Mouse (Mus musculus): Measurements from ENCODE around the gene Acsm1.
"Not testable (repeated sequence)": the region's sequence is repeated elsewhere in the genome, so short reads cannot be mapped to it uniquely, and the experiment has no call there.

Gene Acsm1

GRCm38 (mm10) chr7:119606664-119607076 is at the start of gene Acsm1:
Gene Acsm1 (plus strand): TSS chr7:119607026.
- no peak for DNase-seq (ENCODE audit: low spot score in 2 of 2)

GRCm38 (mm10) chr7:119559789-119560451 is 46.9 kb upstream of the Acsm1 start:
- DNase-seq (ENCODE audit: low spot score in 2 of 2), result no peak

- DNase-seq (ENCODE audit: low spot score in 2 of 2), result no peak
Measured at GRCm38 (mm10) chr7:119560452-119560835, 46.4 kb upstream of the Acsm1 start.

GRCm38 (mm10) chr7:119561441-119561840 is 45.4 kb upstream of the Acsm1 start:
- DNase-seq (ENCODE audit: low spot score in 2 of 2), result no peak

- DNase-seq (ENCODE audit: low spot score in 2 of 2), result not testable (repeated sequence)
Measured at GRCm38 (mm10) chr7:119562476-119562875, 44.4 kb upstream of the Acsm1 start.

DNA sequence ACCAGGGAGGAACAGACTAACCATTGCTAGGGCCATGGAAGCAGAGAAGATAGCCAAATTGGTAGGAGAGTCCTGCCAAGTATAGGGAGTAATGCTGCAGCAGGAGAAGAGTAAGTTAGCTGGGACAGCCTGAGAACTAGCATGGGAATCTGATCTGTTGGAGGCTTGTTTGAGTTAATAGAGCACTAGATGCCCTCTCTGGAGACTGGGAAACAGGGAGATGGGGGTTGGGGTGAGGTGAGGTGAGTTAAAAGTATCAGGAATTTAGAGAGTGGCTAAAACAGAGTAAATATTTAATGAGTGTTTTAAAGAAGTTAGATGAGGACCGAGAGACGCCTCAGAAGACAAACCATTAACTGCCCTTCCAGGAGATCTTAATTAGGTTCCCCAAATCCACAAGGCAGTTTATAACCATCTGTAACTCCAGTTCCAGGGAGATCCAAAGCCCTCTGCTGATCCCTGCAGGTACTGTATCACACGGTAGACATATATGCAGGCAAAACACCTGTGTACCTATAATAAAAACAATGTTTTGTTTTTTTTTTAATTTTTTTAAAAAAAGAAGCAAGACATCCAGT is 12.2 kb upstream of the Acsm1 start:
- no peak for DNase-seq (ENCODE audit: low spot score in 2 of 2)

- DNase-seq (ENCODE audit: low spot score in 2 of 2), result no peak
Measured at GRCm38 (mm10) chr7:119595306-119595705, 11.5 kb upstream of the Acsm1 start.

GRCm38 (mm10) chr7:119596536-119596935 is 10.3 kb upstream of the Acsm1 start:
- no peak for DNase-seq (ENCODE audit: low spot score in 2 of 2)

- no peak for DNase-seq (ENCODE audit: low spot score in 2 of 2)
Measured at GRCm38 (mm10) chr7:119601195-119601953, 5.5 kb upstream of the Acsm1 start.

DNA sequence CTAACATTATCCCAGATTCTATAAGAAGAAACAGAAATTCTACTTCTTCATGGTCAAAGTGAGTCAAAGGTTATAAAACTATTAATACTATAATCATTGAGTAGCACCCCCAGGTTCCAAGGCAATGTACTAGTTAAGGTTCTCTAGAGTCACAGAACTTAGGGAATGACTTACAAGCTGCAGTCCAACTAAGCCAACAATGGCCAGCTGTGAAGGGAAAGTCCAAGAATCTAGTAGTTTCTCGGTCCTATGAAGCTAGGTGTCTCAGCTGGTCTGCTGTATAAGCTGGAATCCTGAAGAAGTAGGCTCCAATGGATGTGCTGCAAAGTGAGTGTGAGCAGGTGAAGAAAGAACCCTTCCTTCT is 4.9 kb upstream of the Acsm1 start:
- no peak for DNase-seq (ENCODE audit: low spot score in 2 of 2)

DNA sequence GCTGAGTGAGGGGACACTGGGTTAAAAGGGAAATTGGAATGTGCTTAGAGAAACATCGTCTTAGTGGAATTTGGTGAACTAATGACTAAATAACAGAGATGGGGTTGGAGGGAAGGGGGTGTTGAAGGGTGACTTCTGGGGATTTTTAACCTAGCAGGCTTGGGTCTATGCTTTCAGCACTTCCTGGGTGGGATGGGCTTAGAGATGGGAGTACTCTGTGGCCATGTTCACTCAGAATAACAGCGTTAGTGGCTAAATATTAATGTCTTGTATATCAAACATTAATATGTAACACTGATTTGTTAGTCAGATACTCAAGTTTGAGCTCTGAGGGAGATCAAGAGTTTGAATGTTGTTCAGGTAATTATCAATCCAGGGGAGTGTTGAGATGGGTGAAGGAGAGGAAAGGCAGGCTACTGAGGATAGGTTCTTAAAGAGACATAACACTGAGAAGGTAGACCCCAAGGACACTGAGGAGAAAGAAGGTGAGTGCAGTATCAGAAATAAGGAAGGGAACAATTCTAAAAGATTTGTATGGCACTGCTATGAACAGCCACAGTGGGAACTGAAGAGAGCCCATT is 1.8 kb upstream of the Acsm1 start:
- no peak for DNase-seq (ENCODE audit: low spot score in 2 of 2)

DNA sequence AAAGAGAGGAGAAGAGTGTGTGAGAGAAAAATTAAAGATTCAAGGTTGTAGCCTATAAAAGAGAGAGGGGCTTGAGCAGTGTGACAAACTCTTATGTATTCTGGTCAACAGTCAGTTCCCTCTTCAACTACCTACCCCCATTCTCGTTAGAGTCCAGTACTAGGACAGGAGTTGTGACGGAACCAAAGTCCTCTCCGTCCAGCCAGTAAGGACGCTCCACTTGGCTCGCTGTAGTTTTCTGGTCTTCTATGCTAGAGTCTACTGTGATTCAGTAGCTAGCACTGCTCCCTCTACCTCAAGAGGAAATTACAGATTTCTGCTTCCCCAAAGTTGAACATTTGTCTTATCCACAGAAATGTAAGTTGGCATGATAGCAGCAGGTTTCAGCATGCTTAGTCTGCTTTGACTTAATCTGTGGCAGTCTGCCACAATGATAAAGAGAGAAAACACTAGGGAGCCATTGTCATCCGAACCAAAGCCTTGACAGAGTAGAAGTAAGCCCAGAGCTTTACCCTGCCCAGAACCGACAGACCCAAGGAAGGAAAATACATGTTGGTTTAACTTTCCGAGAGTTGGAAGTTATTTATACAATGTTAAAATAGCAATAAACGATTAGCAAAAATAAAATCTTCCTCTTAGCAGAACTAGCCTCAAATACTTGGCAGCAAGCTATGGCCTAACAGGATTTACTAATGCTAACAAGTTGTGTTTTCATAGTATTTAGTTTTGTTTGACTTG is 731 bp upstream of the Acsm1 start:
- no peak for DNase-seq (ENCODE audit: low spot score in 2 of 2)

DNA sequence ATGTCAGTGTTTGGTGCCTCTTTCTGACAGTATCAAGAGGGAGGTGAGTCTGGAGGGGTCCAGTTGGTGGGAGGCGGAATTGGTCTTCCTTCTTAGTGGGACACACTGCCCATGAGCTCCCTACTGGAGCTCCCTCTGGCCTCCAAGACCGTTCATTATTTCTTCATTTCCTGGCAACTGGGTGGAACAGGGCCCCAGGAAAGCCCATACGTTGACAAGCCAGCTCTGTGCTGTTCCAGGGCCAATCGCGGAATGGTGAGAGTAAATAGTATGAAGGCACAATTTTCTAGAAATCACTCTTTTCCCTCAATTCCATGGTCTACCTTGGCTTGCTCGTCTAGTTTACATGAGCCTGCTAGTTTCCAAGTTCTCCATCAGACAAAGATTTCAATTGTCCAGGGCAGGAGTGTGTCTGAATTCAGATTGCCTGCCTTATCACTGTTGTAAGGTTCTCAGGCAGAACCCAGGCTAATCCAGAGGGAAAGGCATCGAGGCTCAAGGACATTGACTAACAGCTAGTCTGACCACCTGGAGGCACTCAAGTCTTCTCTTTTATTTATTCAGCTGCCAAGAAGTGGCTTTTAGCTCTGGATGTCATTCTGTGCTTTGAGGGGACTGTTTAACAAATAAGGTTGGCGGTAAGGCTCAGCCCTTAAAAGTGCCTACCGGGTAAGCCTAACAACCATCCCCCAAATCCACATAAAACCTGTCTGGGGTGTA is 1.1 kb downstream of the Acsm1 start:
- no peak for DNase-seq (ENCODE audit: low spot score in 2 of 2)

GRCm38 (mm10) chr7:119616531-119616930 is 9.7 kb downstream of the Acsm1 start:
- no peak for DNase-seq (ENCODE audit: low spot score in 2 of 2)

DNA sequence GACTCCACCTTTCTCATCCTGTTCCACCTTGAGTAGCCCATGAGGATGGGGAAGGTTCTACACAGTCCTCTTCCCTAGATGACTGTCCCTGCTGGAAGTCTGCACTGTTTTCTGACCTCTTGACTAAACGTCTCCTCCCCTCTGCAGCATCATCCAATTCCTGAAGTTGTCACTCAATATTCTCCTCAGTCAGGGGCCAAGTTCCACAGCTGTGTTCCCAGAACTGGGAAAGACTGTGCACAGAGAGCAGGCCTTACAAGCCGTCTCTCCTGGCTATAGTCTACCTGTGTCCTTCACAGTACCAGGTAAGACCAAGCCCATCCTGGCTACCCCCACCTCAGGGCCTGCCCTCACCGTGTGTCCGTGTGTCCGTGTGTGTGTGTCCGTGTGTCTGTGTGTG is 10.8 kb downstream of the Acsm1 start:
- no peak for DNase-seq (ENCODE audit: low spot score in 2 of 2)

DNA sequence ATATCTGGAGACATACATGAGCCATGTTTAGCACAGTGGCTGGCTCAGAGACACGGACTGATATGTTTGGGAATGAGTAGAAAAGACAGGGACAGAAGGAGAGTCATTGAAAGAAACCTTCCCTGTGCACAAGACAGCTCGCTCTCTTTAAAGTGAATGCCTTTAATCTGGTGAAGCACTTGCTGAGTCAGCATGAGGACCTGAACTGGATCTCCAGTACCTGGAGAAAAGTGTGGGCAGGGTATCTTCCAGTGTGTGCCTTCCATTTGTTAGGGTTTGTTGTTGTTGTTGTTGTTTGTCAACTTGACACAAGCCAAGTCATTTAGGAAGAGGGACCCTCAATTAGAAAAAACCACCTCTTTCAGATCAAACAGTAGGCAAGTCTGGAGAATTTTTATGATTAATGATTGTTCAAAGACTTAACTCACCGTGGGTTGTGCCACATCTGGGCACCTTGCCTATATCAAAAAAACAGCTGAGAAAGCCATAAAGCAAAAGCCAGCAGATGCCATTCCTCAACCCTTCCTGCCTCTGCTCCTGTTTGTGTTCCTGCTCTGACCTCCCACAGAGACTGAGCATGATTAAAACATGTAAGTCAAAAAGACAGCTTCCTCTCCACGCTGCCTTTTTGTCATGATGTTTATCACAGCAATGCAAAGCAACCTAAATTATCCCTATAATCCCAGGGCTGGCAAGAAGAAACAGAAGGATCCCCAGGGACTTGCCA is 11.5 kb downstream of the Acsm1 start:
- no peak for DNase-seq (ENCODE audit: low spot score in 2 of 2)

DNA sequence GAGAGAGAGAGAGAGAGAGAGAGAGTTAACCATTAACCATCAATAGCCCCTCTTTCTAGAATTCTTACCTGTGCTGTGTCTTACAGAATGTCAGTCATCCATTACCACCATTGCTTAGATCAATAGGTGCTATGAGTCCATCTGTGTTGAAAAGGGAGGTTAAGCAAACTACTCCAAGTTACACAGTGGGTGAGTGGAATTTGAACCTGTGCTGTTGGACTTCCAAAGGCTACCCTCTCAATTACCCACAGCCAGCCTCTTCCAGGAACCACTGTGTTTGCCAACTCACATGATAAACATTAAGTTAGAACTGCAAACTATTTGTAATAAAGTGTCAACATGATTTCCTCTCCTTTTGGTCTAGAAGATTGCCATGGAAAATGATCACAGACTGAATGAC is 13.3 kb downstream of the Acsm1 start:
- DNase-seq (ENCODE audit: low spot score in 2 of 2), result no peak

- DNase-seq (ENCODE audit: low spot score in 2 of 2), result no peak
Measured at GRCm38 (mm10) chr7:119638773-119639172, 31.9 kb downstream of the Acsm1 start.

- no peak for DNase-seq (ENCODE audit: low spot score in 2 of 2)
Measured at GRCm38 (mm10) chr7:119642307-119642706, 35.5 kb downstream of the Acsm1 start.

DNA sequence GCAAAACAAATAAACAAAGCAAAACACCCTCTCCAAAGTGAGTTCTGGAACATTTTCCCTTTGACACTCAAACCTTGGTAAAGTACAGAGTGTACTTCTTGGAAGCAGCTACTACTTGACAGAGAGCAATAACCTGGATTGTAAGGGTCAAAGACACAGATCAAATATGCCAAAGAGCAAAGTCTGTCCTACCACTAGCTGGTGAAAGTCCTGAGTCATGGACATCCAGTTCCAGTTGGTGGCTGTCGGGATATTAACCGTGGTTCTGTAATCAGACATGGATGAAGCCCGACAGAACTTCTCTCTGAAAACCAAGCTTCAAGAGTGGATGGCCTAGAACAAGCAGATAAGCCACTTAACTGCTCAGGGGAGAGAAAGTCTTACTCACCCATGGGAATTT is 61.1 kb downstream of the Acsm1 start:
- no peak for DNase-seq (ENCODE audit: low spot score in 2 of 2)

GRCm38 (mm10) chr7:119670395-119670794 is 63.6 kb downstream of the Acsm1 start:
- DNase-seq (ENCODE audit: low spot score in 2 of 2), result no peak
